Mouse (Mus musculus) forebrain, postnatal 0 days (tissue): ENCODE measurements around the gene Synrg. TPM values are rescaled to one million over a fixed set of nuclear protein-coding genes. Genes with fewer than 3 reads are reported as not detected.

ENCODE experiments used
- ATAC-seq: fragments of 200-750 bp; cut with Nextera tagmentation; 2 replicates; pipeline ENCODE4 v1.8.0; 2017; ENCODE audit warnings: mild to moderate bottlenecking, moderate library complexity
- DNase-seq: peaks from one replicate; pipeline ENCODE4 v3.0.0-alpha.2; 2015
- H3K27ac ChIP-seq: fragments of 300-500 bp; sonication (generic); 2 replicates; pipeline ENCODE4 v1.5.1; 2014; ENCODE audit warnings: low read depth, mild to moderate bottlenecking, antibody characterized with exemption, low read length, moderate library complexity, mixed read lengths
- H3K27me3 ChIP-seq: fragments of 300-500 bp; sonication (generic); 2 replicates; pipeline ENCODE4 v1.6.1; 2014; ENCODE audit warnings: mild to moderate bottlenecking, low read length, mixed read lengths; ENCODE audit not compliant: insufficient read depth
- H3K36me3 ChIP-seq: fragments of 300-500 bp; sonication (generic); 2 replicates; pipeline ENCODE4 v1.6.1; 2014; ENCODE audit warnings: mild to moderate bottlenecking, moderate library complexity; ENCODE audit not compliant: insufficient read depth
- H3K4me1 ChIP-seq: fragments of 300-500 bp; sonication (generic); 2 replicates; pipeline ENCODE4 v1.6.1; 2014; ENCODE audit warnings: antibody characterized with exemption; ENCODE audit not compliant: insufficient read depth
- H3K4me2 ChIP-seq: fragments of 300-500 bp; sonication (generic); 2 replicates; pipeline ENCODE4 v1.6.1; 2014; ENCODE audit warnings: low read depth, mild to moderate bottlenecking, moderate library complexity
- H3K4me3 ChIP-seq: fragments of 300-500 bp; sonication (generic); 2 replicates; pipeline ENCODE4 v1.5.1; 2014; ENCODE audit warnings: low read depth, low read length, mixed read lengths
- H3K9ac ChIP-seq: fragments of 300-500 bp; sonication (generic); 2 replicates; pipeline ENCODE4 v1.6.1; 2014; ENCODE audit warnings: mild to moderate bottlenecking
- H3K9me3 ChIP-seq: fragments of 300-500 bp; sonication (generic); 2 replicates; pipeline ENCODE4 v1.6.1; 2016; ENCODE audit warnings: low read length
- CTCF ChIP-seq: sonication (generic); IDR thresholded peaks from 2 replicates; pipeline ENCODE4 v1.5.1; 2016; ENCODE audit warnings: antibody characterized with exemption, control low read depth, low read depth
- WGBS: fragments of 180-500 bp; shearing (Covaris S2); extraction: QIAGEN DNeasy Blood & Tissue Kit; methylation state at CpG from one replicate; pipeline ENCODE4 v1.1.7; 2014; 5-methylcytosine and 5-hydroxymethylcytosine counted together
- polyA plus RNA-seq: library from polyadenylated mRNA; unstranded; fragments of >200 nt; fragmentation: Nextera tagmentation; extraction: Ambion mirVana; gene quantifications from 2 replicates; pipeline ENCODE4 v1.2.1, GENCODE M21; 2015
- total RNA-seq: library from RNA; depleted of rRNA; stranded (reverse); fragments of >200 nt; gene quantifications from 2 replicates; pipeline ENCODE4 v1.2.3, GENCODE M21; 2014

Synrg gene
- total and polyA plus RNA-seq, 2 experiments from 2014 or later = 18.6 to 52.1 TPM

GRCm38 (mm10) chr11:84013105-84013504 lies 48.9 kb downstream of the Synrg start:
- Histone ChIP-seq H3K4me3 (no peak overlapping the region), H3K9me3 (no peaks in the 10 kb centered on the region), H3K9ac (0 out of 2 replicates have a peak overlapping the region, but pooled peaks have one; percentile 4), H3K27me3 (no peaks in the 10 kb centered on the region), H3K4me1 (peaks cover 15% of the 10 kb centered on the region), H3K4me2 (no peak overlapping the region), H3K27ac (peak overlapping the region; percentile 73), H3K36me3 (peaks cover 25% of the 10 kb centered on the region)
- TF ChIP-seq CTCF = no peak
- peak; percentile 64 for ATAC-seq
- 7% methylated on average over 7 of the region's 7 CpGs for WGBS
- DNase-seq = peak; percentile 59

DNA sequence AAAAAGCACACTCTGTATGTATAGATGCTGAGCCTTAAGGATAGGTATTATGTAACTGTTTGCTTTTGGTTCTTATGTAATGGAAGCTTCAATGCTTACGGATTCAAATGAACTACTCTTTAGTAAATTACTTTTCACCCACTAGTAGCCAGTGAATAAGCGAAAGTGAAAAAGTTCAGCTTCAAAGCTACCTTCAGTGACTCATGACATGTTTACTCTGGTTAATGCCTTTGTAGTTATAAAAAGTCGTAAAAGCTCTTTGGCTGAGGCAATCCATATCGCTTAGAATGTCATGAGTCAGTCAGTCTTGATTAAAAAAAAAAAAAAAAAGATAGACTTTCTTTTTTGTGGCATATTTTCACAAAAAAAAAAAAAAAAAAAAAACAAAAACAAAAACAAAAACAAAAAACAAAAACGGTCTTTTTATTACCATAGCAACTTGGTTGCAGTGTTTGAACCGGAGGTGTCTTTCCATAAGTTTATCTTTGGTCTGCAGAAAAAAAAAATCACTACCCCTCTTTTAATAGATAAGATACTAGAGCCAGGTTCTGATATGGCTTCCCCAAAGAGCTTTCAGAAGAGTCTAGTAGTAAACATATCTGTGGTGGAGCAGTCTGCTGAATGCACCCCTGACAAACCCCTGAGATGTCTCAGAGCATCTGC lies 52.0 kb downstream of the Synrg start:
- DNase-seq = no peak
- Histone ChIP-seq H3K9ac (no peak overlapping the region), H3K4me1 (0 out of 2 replicates have a peak, but pooled peaks cover 9% of the 10 kb centered on the region), H3K27me3 (no peaks in the 10 kb centered on the region), H3K36me3 (peaks cover 28% of the 10 kb centered on the region), H3K4me2 (no peak overlapping the region), H3K27ac (no peak overlapping the region), H3K4me3 (no peak overlapping the region), H3K9me3 (no peaks in the 10 kb centered on the region)
- ATAC-seq = no peak
- 91% methylated on average over 6 of the region's 6 CpGs for WGBS
- no peak for TF ChIP-seq CTCF

GRCm38 (mm10) chr11:84016810-84017508 lies 52.7 kb downstream of the Synrg start:
- Histone ChIP-seq H3K27me3 (no peaks in the 10 kb centered on the region), H3K27ac (no peak overlapping the region), H3K9ac (no peak overlapping the region), H3K4me2 (no peak overlapping the region), H3K9me3 (no peaks in the 10 kb centered on the region), H3K36me3 (peaks cover 31% of the 10 kb centered on the region), H3K4me1 (0 out of 2 replicates have a peak, but pooled peaks cover 4% of the 10 kb centered on the region), H3K4me3 (no peak overlapping the region)
- no peak for DNase-seq
- no peak for TF ChIP-seq CTCF
- no peak for ATAC-seq
- 88% methylated on average over 7 of the region's 7 CpGs for whole genome bisulfite sequencing

DNA sequence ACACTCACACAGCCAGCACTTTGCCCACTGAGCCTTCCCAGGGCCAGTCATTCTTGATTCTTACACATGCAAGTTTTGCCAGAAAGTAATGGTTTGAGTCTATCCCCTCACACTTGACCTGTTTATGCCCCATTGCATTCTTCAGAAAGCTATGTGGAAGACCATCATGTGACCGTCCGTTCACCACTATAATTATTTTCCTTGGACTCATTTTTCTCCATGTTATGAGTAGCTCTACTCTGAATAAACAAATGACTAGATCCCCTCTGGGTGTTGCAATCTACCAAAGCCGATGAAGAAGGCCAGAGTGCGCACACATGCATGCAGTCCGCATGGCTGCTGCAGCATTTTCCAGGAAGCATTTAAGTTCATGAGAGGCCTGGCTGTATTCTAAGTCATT lies 63.0 kb downstream of the Synrg start:
- no peaks in the 10 kb centered on the region for H3K4me1 ChIP-seq
- H3K9me3 ChIP-seq = no peaks in the 10 kb centered on the region
- H3K27me3 ChIP-seq = no peaks in the 10 kb centered on the region
- H3K36me3 ChIP-seq = peaks cover 85% of the 10 kb centered on the region
- WGBS = 93% methylated on average over 5 of the region's 5 CpGs
- no peak for TF ChIP-seq CTCF
- no peak overlapping the region for H3K27ac ChIP-seq
- H3K9ac ChIP-seq = no peak overlapping the region
- ATAC-seq (no peak), DNase-seq (no peak)
- no peak overlapping the region for H3K4me2 ChIP-seq
- H3K4me3 ChIP-seq = no peak overlapping the region

DNA sequence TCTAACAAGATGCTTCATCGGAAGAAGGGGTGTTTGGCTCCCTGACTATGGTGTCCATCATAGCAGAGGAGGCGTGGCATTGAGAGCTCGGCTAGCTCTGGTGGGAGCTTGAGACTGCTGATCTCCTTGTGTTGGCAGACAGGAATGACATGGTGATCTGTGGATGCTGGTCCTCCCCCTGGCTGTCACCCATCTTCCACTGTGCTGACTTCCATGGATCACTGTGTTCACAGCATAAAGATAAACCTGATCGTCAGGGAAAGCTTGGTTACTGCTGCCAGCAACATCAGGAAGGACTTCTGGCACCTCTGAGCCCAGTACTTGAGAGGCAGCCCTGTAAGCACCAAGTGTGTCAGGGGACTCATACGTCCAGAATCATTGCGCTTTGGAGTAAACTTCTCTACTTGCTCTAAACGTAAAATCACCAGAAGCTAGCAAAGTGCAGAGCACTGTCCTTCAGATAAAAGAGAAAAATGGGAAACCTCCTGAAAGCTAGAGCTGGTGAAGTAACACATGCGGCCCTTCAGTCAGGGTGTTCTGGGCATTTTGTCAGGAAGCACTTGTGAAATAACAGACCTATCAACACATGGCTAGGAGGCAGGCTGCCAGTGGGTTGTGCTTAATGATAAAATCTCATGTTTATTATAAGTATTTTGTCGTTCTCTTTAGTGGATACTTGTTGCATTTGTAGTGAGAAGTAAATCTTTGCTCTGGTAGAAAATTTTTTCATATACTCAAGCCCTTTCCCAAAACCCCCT lies 64.2 kb downstream of the Synrg start:
- ATAC-seq = no peak
- Histone ChIP-seq H3K9ac (no peak overlapping the region), H3K9me3 (no peaks in the 10 kb centered on the region), H3K4me1 (no peaks in the 10 kb centered on the region), H3K36me3 (peaks cover 86% of the 10 kb centered on the region), H3K27me3 (no peaks in the 10 kb centered on the region), H3K27ac (no peak overlapping the region), H3K4me3 (no peak overlapping the region), H3K4me2 (no peak overlapping the region)
- peak; percentile 55 for DNase-seq
- no peak for TF ChIP-seq CTCF
- WGBS = 63% methylated on average over 9 of the region's 9 CpGs

DNA sequence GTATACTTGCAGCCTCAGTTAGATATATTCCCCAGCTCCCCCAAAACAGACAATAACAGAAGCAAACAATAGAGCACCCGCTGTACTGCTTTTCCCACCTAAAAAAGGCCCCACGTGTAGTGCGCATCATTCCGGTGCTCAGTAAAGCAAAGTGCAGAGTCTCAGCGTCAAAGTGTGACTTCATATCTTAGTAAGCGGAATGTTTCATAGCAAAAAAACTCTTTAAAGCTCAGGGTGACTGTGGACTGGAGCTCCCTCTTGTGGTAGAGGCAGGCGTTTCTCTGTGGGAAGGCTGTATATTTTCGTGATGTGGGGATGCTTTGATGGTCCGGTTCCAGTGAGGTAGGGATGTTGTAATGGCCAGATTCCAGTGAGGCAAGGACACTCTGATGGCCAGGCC lies 67.7 kb downstream of the Synrg start:
- H3K9me3 ChIP-seq = no peaks in the 10 kb centered on the region
- DNase-seq = no peak
- 54% methylated on average over 9 of the region's 9 CpGs for WGBS

DNA sequence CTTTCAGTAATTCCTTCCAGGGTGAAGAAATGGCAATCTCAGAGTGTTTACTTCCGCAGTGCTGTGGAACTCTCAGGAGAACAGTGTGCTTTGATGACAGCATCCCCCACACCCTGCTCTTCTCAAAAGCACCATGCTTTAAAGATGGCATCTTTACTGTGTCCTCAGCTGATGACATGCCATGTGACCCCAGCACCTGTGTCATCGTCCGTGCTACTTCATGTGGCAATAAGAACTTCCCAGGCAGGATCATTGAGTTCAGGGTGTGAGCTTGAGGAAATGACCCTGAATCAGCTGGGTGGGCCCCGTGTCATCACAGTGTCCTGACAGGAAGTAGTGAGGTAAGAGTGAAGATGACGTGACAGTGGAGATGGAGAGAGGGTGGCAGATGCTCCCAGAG lies 68.3 kb downstream of the Synrg start:
- H3K4me3 ChIP-seq = no peak overlapping the region
- no peak overlapping the region for H3K4me2 ChIP-seq
- no peaks in the 10 kb centered on the region for H3K9me3 ChIP-seq
- no peaks in the 10 kb centered on the region for H3K27me3 ChIP-seq
- 92% methylated on average over 5 of the region's 5 CpGs for WGBS
- DNase-seq = no peak
- no peak for ATAC-seq
- no peaks in the 10 kb centered on the region for H3K4me1 ChIP-seq
- no peak for TF ChIP-seq CTCF
- no peak overlapping the region for H3K9ac ChIP-seq
- no peak overlapping the region for H3K27ac ChIP-seq
- peaks cover 67% of the 10 kb centered on the region for H3K36me3 ChIP-seq

More for the DNA sequence above, 67.7 kb downstream of the Synrg start:
- Histone ChIP-seq H3K27ac (no peak overlapping the region), H3K4me3 (no peak overlapping the region), H3K36me3 (peaks cover 73% of the 10 kb centered on the region), H3K9ac (no peak overlapping the region), H3K4me1 (no peaks in the 10 kb centered on the region), H3K4me2 (no peak overlapping the region), H3K27me3 (no peaks in the 10 kb centered on the region)
- TF ChIP-seq CTCF = peak; percentile 76
- ATAC-seq = no peak
